Mouse (Mus musculus): ENCODE measurements around the gene Eif2ak1. TPM values are rescaled to one million over a fixed set of nuclear protein-coding genes. Genes with fewer than 3 reads are reported as not detected.

Gene Eif2ak1
- 21.9 TPM for polyA plus RNA-seq (2014; fragmentation: Illumina TruSeq; extraction: RNeasy Lipid Tissue Mini Kit (QIAGEN cat#74804); ENCODE audit: low read depth, low replicate concordance)

DNA sequence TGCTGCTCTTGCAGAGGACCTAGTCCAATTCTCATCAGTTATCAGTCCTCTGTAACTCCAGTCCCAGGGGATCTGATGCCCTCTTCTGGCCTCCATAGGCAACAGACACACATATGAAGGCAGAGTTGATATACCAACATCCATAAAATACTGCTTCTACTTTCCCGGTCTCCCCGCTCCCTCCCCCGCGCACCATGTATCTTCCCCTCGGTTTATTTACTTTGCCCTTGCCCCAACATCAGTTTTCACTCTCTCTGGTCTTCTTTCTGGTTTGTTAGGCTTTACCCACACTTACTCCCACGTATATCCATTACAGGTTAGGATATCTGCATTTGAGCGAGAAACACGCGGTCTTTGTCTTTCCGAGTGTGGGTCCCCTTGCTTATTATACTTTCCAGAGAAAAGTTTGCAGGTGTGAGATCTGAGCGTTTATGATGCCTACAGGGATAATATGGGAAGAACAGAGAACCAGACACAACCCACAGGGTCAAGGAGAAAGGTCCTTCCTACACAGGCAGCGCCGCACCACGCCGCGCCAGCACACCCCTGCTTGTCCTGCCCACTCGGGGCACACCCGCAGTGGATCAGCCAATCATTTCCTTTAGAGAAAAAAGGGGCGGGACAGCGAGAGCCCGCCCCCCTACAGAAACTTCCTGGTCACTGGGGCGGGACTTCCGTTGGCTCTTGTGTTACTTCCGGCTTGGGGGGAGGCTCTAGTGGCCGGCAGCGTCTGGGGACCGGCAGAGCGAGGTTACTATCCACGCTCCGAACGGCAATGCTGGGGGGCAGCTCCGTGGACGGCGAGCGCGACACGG lies at the start of gene Eif2ak1:
Gene Eif2ak1 (plus strand): TSS at position 673 of the 815 bp plus-strand sequence.

DNA sequence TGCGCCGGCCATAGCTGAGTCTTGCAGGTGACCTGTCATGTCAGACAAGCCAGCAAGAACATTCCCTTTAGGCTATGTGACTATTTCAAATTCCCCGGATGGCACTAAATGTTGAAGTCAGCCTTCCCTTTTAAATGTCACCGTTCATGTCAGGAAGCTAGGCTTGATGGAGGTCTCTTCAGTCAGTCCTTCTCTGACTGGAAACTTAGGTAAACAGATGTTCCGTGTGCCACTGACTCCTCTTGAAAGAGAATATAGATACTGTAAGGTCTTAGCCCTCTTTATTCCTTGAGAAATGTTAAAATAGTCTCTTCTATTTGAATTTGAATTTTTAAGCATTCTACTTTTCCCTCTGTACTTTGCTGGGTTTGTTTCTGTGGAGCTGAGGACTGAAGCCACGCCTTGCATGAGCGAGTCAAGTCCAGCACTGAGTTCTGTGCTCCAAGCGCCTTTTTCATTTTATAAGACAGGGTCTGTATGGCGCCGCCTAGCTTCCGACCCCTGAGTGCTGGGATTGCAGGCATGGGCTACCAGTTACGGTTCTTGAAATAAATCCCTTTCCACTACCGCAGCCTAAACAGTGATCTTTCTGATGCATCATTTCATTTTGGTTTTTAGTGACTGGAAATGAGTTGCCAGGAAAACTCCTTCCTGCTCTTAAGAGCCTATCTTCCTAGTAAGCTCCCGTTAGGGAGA lies 80.2 kb downstream of the Eif2ak1 start, which contains the start of gene Ankrd61:
Gene Ankrd61 (minus strand): TSS at position 51 of the 696 bp plus-strand sequence.

DNA sequence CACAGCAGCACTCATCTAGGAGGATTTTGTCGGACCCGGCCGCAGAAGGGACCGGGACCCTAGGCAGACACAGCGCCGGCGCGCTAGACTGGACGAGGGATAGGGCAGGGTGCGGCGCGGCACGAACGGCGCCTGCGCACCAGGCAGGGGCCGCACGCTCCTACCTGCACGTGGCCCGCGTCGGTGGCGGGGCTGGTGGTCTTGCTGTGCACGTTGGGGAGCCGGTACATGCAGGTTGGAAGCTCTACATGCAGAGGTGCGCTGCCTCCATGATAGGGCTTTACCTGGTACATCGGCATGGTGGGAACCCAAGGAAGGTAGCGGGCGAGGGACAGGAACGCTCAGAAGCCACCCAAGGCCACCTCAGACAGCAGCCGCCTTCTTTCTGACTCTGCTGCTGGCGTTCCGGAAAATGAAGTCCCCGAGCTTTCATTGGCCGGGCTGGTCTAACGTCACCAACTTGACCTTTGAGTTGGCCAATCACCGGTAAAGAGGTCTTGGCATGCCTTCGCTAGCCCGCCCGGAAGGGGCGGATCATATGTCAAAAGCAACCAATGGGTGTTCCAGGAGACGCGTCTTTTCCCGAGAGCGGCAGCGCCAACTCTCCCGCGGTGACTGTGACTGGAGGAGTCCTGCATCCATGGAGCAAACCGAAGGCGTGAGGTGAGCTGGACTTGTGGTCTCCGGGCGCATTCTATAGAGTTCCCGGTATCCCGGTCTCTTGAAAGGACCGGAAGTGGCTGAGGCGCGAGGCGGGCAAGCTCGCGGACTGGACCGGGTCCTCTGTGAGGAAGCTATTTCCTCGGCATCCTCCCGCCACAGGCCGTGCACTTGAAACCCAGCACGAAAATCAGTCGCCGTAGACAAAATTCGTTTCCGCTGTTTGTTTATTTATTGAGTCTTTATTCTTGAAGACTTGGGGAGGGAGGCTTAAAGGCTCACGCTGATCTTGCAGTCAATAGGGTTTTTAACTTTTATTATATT lies 92.1 kb downstream of the Eif2ak1 start, which contains the start of the genes Aimp2 and Pms2:
Gene Aimp2 (minus strand): TSS at position 431 of the 984 bp plus-strand sequence.
Gene Pms2 (plus strand): TSS at position 548 of the 984 bp plus-strand sequence.

DNA sequence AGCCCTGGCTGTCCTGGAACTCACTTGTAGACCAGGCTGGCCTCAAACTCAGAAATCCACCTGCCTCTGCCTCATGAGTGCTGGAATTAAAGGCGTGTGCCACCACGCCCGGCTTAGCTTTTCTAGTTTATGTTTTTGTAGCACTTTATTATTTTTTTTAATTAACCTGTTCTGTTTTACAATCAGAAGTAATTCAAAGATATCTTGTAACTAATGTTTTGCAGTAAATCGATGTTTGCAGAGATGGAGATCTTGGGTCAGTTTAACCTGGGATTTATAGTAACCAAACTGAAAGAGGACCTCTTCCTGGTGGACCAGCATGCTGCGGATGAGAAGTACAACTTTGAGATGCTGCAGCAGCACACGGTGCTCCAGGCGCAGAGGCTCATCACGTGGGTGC lies 110.3 kb downstream of the Eif2ak1 start, which contains the start of gene Gm42421:
Gene Gm42421 (plus strand): TSS at position 301 of the 400 bp plus-strand sequence.

DNA sequence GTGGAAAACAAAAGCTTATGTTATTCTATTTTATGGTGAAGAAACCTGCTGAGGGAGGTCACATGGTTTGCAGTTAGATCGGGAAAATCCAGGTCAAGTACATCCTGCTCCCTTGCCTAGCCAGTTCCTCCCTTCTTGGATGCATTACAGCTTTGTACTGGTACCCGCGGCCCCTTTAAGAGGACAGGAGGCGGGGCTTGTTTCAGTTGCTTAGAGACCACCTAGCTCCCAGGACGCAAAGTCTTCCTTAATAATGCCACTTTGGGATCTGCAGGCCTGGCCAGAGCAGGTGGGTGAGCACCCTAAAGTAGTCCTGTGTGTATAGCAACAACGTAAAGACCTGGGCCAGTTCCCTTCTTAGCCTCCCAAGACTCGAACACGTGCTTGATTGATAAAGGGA lies 115.2 kb downstream of the Eif2ak1 start, which contains the start of gene Rsph10b:
Gene Rsph10b (plus strand): TSS at position 205 of the 400 bp plus-strand sequence.

Other genes with a start within 250 kb of the Eif2ak1 start
- 31.7 TPM for gene Cyth3, start 195.3 kb upstream of the Eif2ak1 start, polyA plus RNA-seq (2014; fragmentation: Illumina TruSeq; extraction: RNeasy Lipid Tissue Mini Kit (QIAGEN cat#74804); ENCODE audit: low read depth, low replicate concordance)
- gene Usp42, start 85.5 kb upstream of the Eif2ak1 start, polyA plus RNA-seq (2014; fragmentation: Illumina TruSeq; extraction: RNeasy Lipid Tissue Mini Kit (QIAGEN cat#74804); ENCODE audit: low read depth, low replicate concordance): 4.9 TPM
- not detected for gene Ankrd61, start 79.9 kb downstream of the Eif2ak1 start, polyA plus RNA-seq (2014; fragmentation: Illumina TruSeq; extraction: RNeasy Lipid Tissue Mini Kit (QIAGEN cat#74804); ENCODE audit: low read depth, low replicate concordance)
- gene Aimp2, start 92.1 kb downstream of the Eif2ak1 start, polyA plus RNA-seq (2014; fragmentation: Illumina TruSeq; extraction: RNeasy Lipid Tissue Mini Kit (QIAGEN cat#74804); ENCODE audit: low read depth, low replicate concordance): 38.9 TPM
- 2.6 TPM for gene Pms2, start 92.2 kb downstream of the Eif2ak1 start, polyA plus RNA-seq (2014; fragmentation: Illumina TruSeq; extraction: RNeasy Lipid Tissue Mini Kit (QIAGEN cat#74804); ENCODE audit: low read depth, low replicate concordance)
- not detected for gene Gm42421, start 110.4 kb downstream of the Eif2ak1 start, polyA plus RNA-seq (2014; fragmentation: Illumina TruSeq; extraction: RNeasy Lipid Tissue Mini Kit (QIAGEN cat#74804); ENCODE audit: low read depth, low replicate concordance)
- not detected for gene Rsph10b, start 115.2 kb downstream of the Eif2ak1 start, polyA plus RNA-seq (2014; fragmentation: Illumina TruSeq; extraction: RNeasy Lipid Tissue Mini Kit (QIAGEN cat#74804); ENCODE audit: low read depth, low replicate concordance)
- 39.1 TPM for gene Ccz1, start 197.1 kb downstream of the Eif2ak1 start, polyA plus RNA-seq (2014; fragmentation: Illumina TruSeq; extraction: RNeasy Lipid Tissue Mini Kit (QIAGEN cat#74804); ENCODE audit: low read depth, low replicate concordance)
- not detected for gene Ocm, start 208.9 kb downstream of the Eif2ak1 start, polyA plus RNA-seq (2014; fragmentation: Illumina TruSeq; extraction: RNeasy Lipid Tissue Mini Kit (QIAGEN cat#74804); ENCODE audit: low read depth, low replicate concordance)

Data from heart, adult 10 weeks (tissue).